Mouse (Mus musculus): ENCODE measurements at regions not wholly inside any gene's neighbourhood (a gene's known extent, or its start where the extent isn't known, plus 50 kb on each side); places are given as distances from the start of the nearest gene placed in this dataset.

DNA sequence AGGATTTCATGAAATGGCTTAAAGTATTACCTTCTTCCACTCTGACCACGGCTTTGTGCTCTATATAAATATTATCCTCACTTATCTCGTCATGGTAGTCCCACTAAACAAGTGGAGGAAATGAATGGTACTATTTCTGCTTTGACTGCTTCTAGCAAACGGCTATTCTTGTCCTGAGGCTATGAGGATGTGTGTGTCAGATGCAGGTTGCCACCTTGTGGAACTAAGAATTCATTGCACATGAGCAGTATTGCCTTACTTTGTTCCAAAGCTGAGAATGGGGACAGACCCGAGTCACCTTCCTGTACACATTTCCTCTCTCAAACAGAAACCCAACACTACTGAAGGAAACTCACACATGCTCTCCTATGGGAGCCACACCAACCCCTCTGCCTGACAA lies 66.5 kb upstream of the Megf9 start:
- no peak for DNase-seq

More for the DNA sequence above, 66.5 kb upstream of the Megf9 start:
- intact Hi-C loops (cut with DNase I), result loop anchor here (5.0 kb wide), 1 partner anchor 149 kb away; no protein-coding TSS in a partner anchor
